Mouse (Mus musculus) lung, adult 2 months (tissue): ENCODE measurements around the gene Slc19a1.

Experiments used
- CTCF ChIP-seq: fragments of 200-500 bp; IDR thresholded peaks from 2 replicates; pipeline ENCODE4 v1.5.1; 2011; ENCODE audit warnings: mild to moderate bottlenecking, low read length, control low read depth; ENCODE audit not compliant: insufficient read depth
- POLR2A ChIP-seq: fragments of 200-500 bp; IDR thresholded peaks from 2 replicates; pipeline ENCODE4 v1.6.1; 2011; ENCODE audit warnings: low read depth, mild to moderate bottlenecking, control low read depth, low read length, borderline replicate concordance; ENCODE audit errors: extremely low read depth

- TF ChIP-seq CTCF (no peak), POLR2A (no peak)
Observed at GRCm38 (mm10) chr10:77064659-77065058, 32.6 kb downstream of the Slc19a1 start.
